Mouse (Mus musculus): ENCODE data around the gene Zhx3. TPM values are rescaled to one million over a fixed set of nuclear protein-coding genes. Genes with fewer than 3 reads are reported as not detected.

Zhx3 gene
- polyA plus RNA-seq, 1 experiment from 2014 or later: 15.5 TPM

- Histone ChIP-seq H3K27ac (ENCODE audit: low read depth, low read length) (no peak overlapping the region), H3K4me1 (ENCODE audit: control insufficient read depth, insufficient read depth, low read length) (no peaks in the 10 kb centered on the region; the same call in 1 of the 2 replicates), H3K9me3 (ENCODE audit: control insufficient read depth, low read length) (no peaks in the 10 kb centered on the region), H3K9ac (replicated peaks; ENCODE audit: low read depth, low read length) (no peak overlapping the region), H3K4me2 (ENCODE audit: low read depth, low read length) (no peak overlapping the region), H3K27me3 (ENCODE audit: control insufficient read depth, insufficient read depth, low read length) (no peaks in the 10 kb centered on the region), H3K4me3 (ENCODE audit: low read depth, low read length) (no peak overlapping the region), H3K36me3 (ENCODE audit: control insufficient read depth, insufficient read depth, low read length) (peaks cover 39% of the 10 kb centered on the region)
- WGBS: 94% methylated on average over 2 of the region's 2 CpGs
- no peak for ATAC-seq (ENCODE audit: low read depth)
Measured at GRCm38 (mm10) chr2:160764386-160764785, 108.4 kb downstream of the Zhx3 start.

- Histone ChIP-seq H3K27ac (ENCODE audit: low read depth, low read length) (no peak overlapping the region), H3K9me3 (ENCODE audit: control insufficient read depth, low read length) (no peaks in the 10 kb centered on the region), H3K4me3 (ENCODE audit: low read depth, low read length) (no peak overlapping the region), H3K4me2 (ENCODE audit: low read depth, low read length) (no peak overlapping the region), H3K27me3 (ENCODE audit: control insufficient read depth, insufficient read depth, low read length) (no peaks in the 10 kb centered on the region), H3K9ac (replicated peaks; ENCODE audit: low read depth, low read length) (no peak overlapping the region), H3K4me1 (ENCODE audit: control insufficient read depth, insufficient read depth, low read length) (no peaks in the 10 kb centered on the region; the same call in 1 of the 2 replicates), H3K36me3 (ENCODE audit: control insufficient read depth, insufficient read depth, low read length) (peaks cover 40% of the 10 kb centered on the region)
- no peak for ATAC-seq (ENCODE audit: low read depth)
- WGBS: 93% methylated on average over 3 of the region's 3 CpGs
Measured at GRCm38 (mm10) chr2:160763816-160764215, 109.0 kb downstream of the Zhx3 start.

- Histone ChIP-seq H3K9ac (replicated peaks; ENCODE audit: low read depth, low read length) (no peak overlapping the region), H3K27me3 (ENCODE audit: control insufficient read depth, insufficient read depth, low read length) (no peaks in the 10 kb centered on the region), H3K4me3 (ENCODE audit: low read depth, low read length) (no peak overlapping the region), H3K4me2 (ENCODE audit: low read depth, low read length) (no peak overlapping the region), H3K4me1 (ENCODE audit: control insufficient read depth, insufficient read depth, low read length) (no peaks in the 10 kb centered on the region), H3K9me3 (ENCODE audit: control insufficient read depth, low read length) (no peaks in the 10 kb centered on the region), H3K36me3 (ENCODE audit: control insufficient read depth, insufficient read depth, low read length) (peaks cover 72% of the 10 kb centered on the region), H3K27ac (ENCODE audit: low read depth, low read length) (0 out of 2 replicates have a peak overlapping the region, but pooled peaks have one; percentile 10)
- 87% methylated on average over 9 of the region's 9 CpGs for WGBS
- ATAC-seq (ENCODE audit: low read depth): no peak
Measured at GRCm38 (mm10) chr2:160760433-160761184, 112.2 kb downstream of the Zhx3 start.

DNA sequence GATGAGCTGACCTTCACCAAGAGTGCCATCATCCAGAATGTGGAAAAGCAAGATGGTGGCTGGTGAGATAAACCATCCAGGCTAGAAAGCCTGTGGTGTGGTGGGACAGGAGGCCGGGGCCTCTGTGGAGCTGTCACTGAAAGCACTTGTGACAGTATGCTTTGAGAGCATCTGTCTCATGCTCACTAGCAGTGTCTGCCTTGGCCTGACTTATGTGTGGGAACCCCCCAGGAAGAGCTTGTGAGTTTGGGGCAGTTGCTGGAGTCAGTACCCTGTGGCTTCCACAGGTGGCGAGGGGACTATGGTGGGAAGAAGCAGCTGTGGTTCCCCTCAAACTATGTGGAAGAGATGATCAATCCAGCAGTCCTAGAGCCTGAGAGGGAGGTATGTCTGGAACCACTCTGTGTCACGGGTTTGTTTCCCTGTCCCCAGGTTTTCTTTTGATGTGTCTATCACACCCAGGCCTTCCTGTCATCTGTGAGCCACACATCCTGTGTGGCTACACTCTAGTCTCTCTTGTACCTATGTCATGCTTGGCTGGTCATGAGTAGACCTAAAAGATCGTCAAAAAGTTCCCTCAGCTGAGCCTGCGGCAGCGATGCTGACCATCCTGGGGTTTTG is 116.1 kb downstream of the Zhx3 start:
- H3K27me3 ChIP-seq (ENCODE audit: control insufficient read depth, insufficient read depth, low read length): no peaks in the 10 kb centered on the region
- no peak overlapping the region for H3K27ac ChIP-seq (ENCODE audit: low read depth, low read length)
- no peak overlapping the region for H3K9ac ChIP-seq (replicated peaks; ENCODE audit: low read depth, low read length)
- no peaks in the 10 kb centered on the region for H3K4me1 ChIP-seq (ENCODE audit: control insufficient read depth, insufficient read depth, low read length)
- H3K4me3 ChIP-seq (ENCODE audit: low read depth, low read length): no peak overlapping the region
- no peaks in the 10 kb centered on the region for H3K9me3 ChIP-seq (ENCODE audit: control insufficient read depth, low read length)
- peaks cover 92% of the 10 kb centered on the region for H3K36me3 ChIP-seq (ENCODE audit: control insufficient read depth, insufficient read depth, low read length)
- no peak overlapping the region for H3K4me2 ChIP-seq (ENCODE audit: low read depth, low read length)
- ATAC-seq (ENCODE audit: low read depth): no peak
- WGBS: 92% methylated on average over 6 of the region's 6 CpGs

- no peak overlapping the region for H3K4me3 ChIP-seq (ENCODE audit: low read depth, low read length)
- H3K4me1 ChIP-seq (ENCODE audit: control insufficient read depth, insufficient read depth, low read length): peaks cover 10% of the 10 kb centered on the region; the same call in 1 of the 2 replicates
- WGBS: 90% methylated on average over 10 of the region's 10 CpGs
- no peak overlapping the region for H3K4me2 ChIP-seq (ENCODE audit: low read depth, low read length)
- H3K27ac ChIP-seq (ENCODE audit: low read depth, low read length): no peak overlapping the region
- no peaks in the 10 kb centered on the region for H3K9me3 ChIP-seq (ENCODE audit: control insufficient read depth, low read length)
- peaks cover 38% of the 10 kb centered on the region for H3K36me3 ChIP-seq (ENCODE audit: control insufficient read depth, insufficient read depth, low read length)
- no peak overlapping the region for H3K9ac ChIP-seq (replicated peaks; ENCODE audit: low read depth, low read length)
- no peak for ATAC-seq (ENCODE audit: low read depth)
- H3K27me3 ChIP-seq (ENCODE audit: control insufficient read depth, insufficient read depth, low read length): no peaks in the 10 kb centered on the region
Measured at GRCm38 (mm10) chr2:160747075-160747474, 125.7 kb downstream of the Zhx3 start.

- WGBS: 98% methylated on average over 5 of the region's 5 CpGs
- H3K36me3 ChIP-seq (ENCODE audit: control insufficient read depth, insufficient read depth, low read length): peaks cover 34% of the 10 kb centered on the region
Measured at GRCm38 (mm10) chr2:160746637-160747036, 126.2 kb downstream of the Zhx3 start.

GRCm38 (mm10) chr2:160745497-160745896 is 127.3 kb downstream of the Zhx3 start:
- 87% methylated on average over 1 of the region's 1 CpGs for WGBS
- ATAC-seq (ENCODE audit: low read depth): no peak
- no peak overlapping the region for H3K27ac ChIP-seq (ENCODE audit: low read depth, low read length)

More at GRCm38 (mm10) chr2:160746637-160747036, 126.2 kb downstream of the Zhx3 start:
- H3K27ac ChIP-seq (ENCODE audit: low read depth, low read length): no peak overlapping the region
- no peaks in the 10 kb centered on the region for H3K27me3 ChIP-seq (ENCODE audit: control insufficient read depth, insufficient read depth, low read length)
- ATAC-seq (ENCODE audit: low read depth): no peak
- no peak overlapping the region for H3K4me3 ChIP-seq (ENCODE audit: low read depth, low read length)
- H3K9me3 ChIP-seq (ENCODE audit: control insufficient read depth, low read length): no peaks in the 10 kb centered on the region
- no peak overlapping the region for H3K9ac ChIP-seq (replicated peaks; ENCODE audit: low read depth, low read length)
- peaks cover 14% of the 10 kb centered on the region; the same call in 1 of the 2 replicates for H3K4me1 ChIP-seq (ENCODE audit: control insufficient read depth, insufficient read depth, low read length)
- no peak overlapping the region for H3K4me2 ChIP-seq (ENCODE audit: low read depth, low read length)

GRCm38 (mm10) chr2:160744823-160745210 is 128.0 kb downstream of the Zhx3 start:
- H3K4me3 ChIP-seq (ENCODE audit: low read depth, low read length): no peak overlapping the region
- H3K4me2 ChIP-seq (ENCODE audit: low read depth, low read length): no peak overlapping the region
- H3K27ac ChIP-seq (ENCODE audit: low read depth, low read length): no peak overlapping the region
- H3K9ac ChIP-seq (replicated peaks; ENCODE audit: low read depth, low read length): no peak overlapping the region
- peaks cover 23% of the 10 kb centered on the region for H3K36me3 ChIP-seq (ENCODE audit: control insufficient read depth, insufficient read depth, low read length)
- ATAC-seq (ENCODE audit: low read depth): no peak
- H3K27me3 ChIP-seq (ENCODE audit: control insufficient read depth, insufficient read depth, low read length): no peaks in the 10 kb centered on the region
- H3K4me1 ChIP-seq (ENCODE audit: control insufficient read depth, insufficient read depth, low read length): peaks cover 19% of the 10 kb centered on the region; the same call in 1 of the 2 replicates
- WGBS: 92% methylated on average over 5 of the region's 5 CpGs
- no peaks in the 10 kb centered on the region for H3K9me3 ChIP-seq (ENCODE audit: control insufficient read depth, low read length)

More at GRCm38 (mm10) chr2:160745497-160745896, 127.3 kb downstream of the Zhx3 start:
- Histone ChIP-seq H3K4me2 (ENCODE audit: low read depth, low read length) (no peak overlapping the region), H3K9ac (replicated peaks; ENCODE audit: low read depth, low read length) (no peak overlapping the region), H3K9me3 (ENCODE audit: control insufficient read depth, low read length) (no peaks in the 10 kb centered on the region), H3K27me3 (ENCODE audit: control insufficient read depth, insufficient read depth, low read length) (no peaks in the 10 kb centered on the region), H3K36me3 (ENCODE audit: control insufficient read depth, insufficient read depth, low read length) (peaks cover 23% of the 10 kb centered on the region), H3K4me3 (ENCODE audit: low read depth, low read length) (no peak overlapping the region), H3K4me1 (ENCODE audit: control insufficient read depth, insufficient read depth, low read length) (peaks cover 17% of the 10 kb centered on the region; the same call in 1 of the 2 replicates)

Measured in neural tube, embryonic 14.5 days (tissue).